Mouse (Mus musculus) small intestine, adult 2 months (tissue): ENCODE measurements around the gene Gnat2.

ENCODE experiments used
- CTCF ChIP-seq: fragments of 200-500 bp; IDR thresholded peaks from 2 replicates; pipeline ENCODE4 v1.5.1; 2012; ENCODE audit warnings: low read depth, mild to moderate bottlenecking, control low read depth, inconsistent platforms, low read length, moderate library complexity, mixed read lengths; ENCODE audit not compliant: insufficient replicate concordance, insufficient read length; ENCODE audit errors: extremely low read depth
- POLR2A ChIP-seq: fragments of 200-500 bp; IDR thresholded peaks from 2 replicates; pipeline ENCODE4 v1.6.1; 2012; ENCODE audit warnings: low read depth, mild to moderate bottlenecking, control low read depth, inconsistent platforms, low read length, moderate library complexity

DNA sequence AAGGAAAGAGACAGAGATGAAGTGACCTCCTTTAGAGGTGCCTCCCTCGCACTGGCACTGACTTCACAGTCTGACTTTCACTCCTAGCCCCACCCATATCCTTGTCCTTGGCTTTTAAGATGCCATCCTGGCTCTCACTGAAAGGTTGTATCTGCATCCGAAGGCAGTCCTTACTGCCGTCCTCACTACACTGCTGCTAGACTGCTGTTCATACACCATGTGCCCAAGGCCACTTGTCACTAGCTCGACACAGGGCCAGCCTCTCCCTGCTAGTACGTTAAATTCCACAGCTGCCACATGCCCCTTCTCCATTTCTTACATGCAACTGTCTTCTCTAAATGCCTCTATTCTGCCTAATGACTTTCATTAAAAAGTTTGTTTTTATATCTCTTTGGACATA lies 18.7 kb downstream of the Gnat2 start:
- TF ChIP-seq CTCF (no peak), POLR2A (no peak)
